Mouse (Mus musculus) embryonic facial prominence, embryonic 14.5 days (tissue): Measurements from ENCODE around the gene Csad. TPM values are rescaled to one million over a fixed set of nuclear protein-coding genes. Genes with fewer than 3 reads are reported as not detected.

Experiments used
- polyA plus RNA-seq: library from polyadenylated mRNA; unstranded; fragments of >200 nt; fragmentation: Nextera tagmentation; extraction: Ambion mirVana; gene quantifications from 2 replicates; pipeline ENCODE4 v1.2.1, GENCODE M21; 2014

The Csad gene
- polyA plus RNA-seq, 1 experiment from 2014 or later = 63.6 TPM

Other genes with a start within 250 kb of the Csad start
- 69.1 and 105 TPM in 2 replicates for gene Krt8, start 200.2 kb downstream of the Csad start, polyA plus RNA-seq
- 61.0 and 70.0 TPM in 2 replicates for gene Krt18, start 176.5 kb downstream of the Csad start, polyA plus RNA-seq
- 123 and 141 TPM in 2 replicates for gene Eif4b, start 131.0 kb downstream of the Csad start, polyA plus RNA-seq
- gene Tns2, start 104.3 kb downstream of the Csad start, polyA plus RNA-seq = 45.9 and 56.4 TPM in 2 replicates
- gene Spryd3, start 68.5 kb downstream of the Csad start, polyA plus RNA-seq = 19.2 TPM in 2 replicates
- 15.0 and 20.1 TPM in 2 replicates for gene Igfbp6, start 60.4 kb downstream of the Csad start, polyA plus RNA-seq
- gene Soat2, start 54.2 kb downstream of the Csad start, polyA plus RNA-seq = 0.17 and 0.63 TPM in 2 replicates
- 48.6 and 49.8 TPM in 2 replicates for gene Zfp740, start 1.5 kb downstream of the Csad start, polyA plus RNA-seq
- 2.1 and 4.1 TPM in 2 replicates for gene Itgb7, start 27.2 kb upstream of the Csad start, polyA plus RNA-seq
- gene Rarg, start 52.8 kb upstream of the Csad start, polyA plus RNA-seq = 73.8 and 75.3 TPM in 2 replicates
- 0.71 and 1.1 TPM in 2 replicates for gene Gm9918, start 65.8 kb upstream of the Csad start, polyA plus RNA-seq
- gene Mfsd5, start 74.7 kb upstream of the Csad start, polyA plus RNA-seq = 64.6 and 67.2 TPM in 2 replicates
- gene Espl1, start 91.5 kb upstream of the Csad start, polyA plus RNA-seq = 22.4 and 24.0 TPM in 2 replicates
- gene Pfdn5, start 121.4 kb upstream of the Csad start, polyA plus RNA-seq = 466 and 478 TPM in 2 replicates
- gene Myg1, start 127.0 kb upstream of the Csad start, polyA plus RNA-seq = 79.0 and 83.2 TPM in 2 replicates
- 52.5 and 60.5 TPM in 2 replicates for gene Aaas, start 146.0 kb upstream of the Csad start, polyA plus RNA-seq
- 31.2 and 45.0 TPM in 2 replicates for gene Sp7, start 162.5 kb upstream of the Csad start, polyA plus RNA-seq
- 15.5 and 16.5 TPM in 2 replicates for gene Sp1, start 201.4 kb upstream of the Csad start, polyA plus RNA-seq
- gene Amhr2, start 240.6 kb upstream of the Csad start, polyA plus RNA-seq = 0.26 and 0.96 TPM in 2 replicates